Mouse (Mus musculus) forebrain, embryonic 15.5 days (tissue): ENCODE measurements around the gene Cemip. TPM values are rescaled to one million over a fixed set of nuclear protein-coding genes. Genes with fewer than 3 reads are reported as not detected.

ENCODE experiments used
- ATAC-seq: fragments of 200-750 bp; cut with Nextera tagmentation; replicated peaks from 2 replicates; pipeline ENCODE4 v1.8.0; 2017; ENCODE audit warnings: mild to moderate bottlenecking, moderate TSS enrichment, moderate library complexity
- H3K27ac ChIP-seq: fragments of 300-500 bp; sonication (generic); replicated peaks from 2 replicates; pipeline ENCODE4 v1.5.1; 2015; ENCODE audit warnings: mild to moderate bottlenecking, inconsistent platforms
- H3K27me3 ChIP-seq: fragments of 300-500 bp; sonication (generic); 2 replicates; pipeline ENCODE4 v1.6.1; 2015; ENCODE audit warnings: inconsistent platforms
- H3K36me3 ChIP-seq: fragments of 300-500 bp; sonication (generic); 2 replicates; pipeline ENCODE4 v1.6.1; 2015; ENCODE audit warnings: mild to moderate bottlenecking, inconsistent platforms
- H3K4me1 ChIP-seq: fragments of 300-500 bp; sonication (generic); 2 replicates; pipeline ENCODE4 v1.6.1; 2015; ENCODE audit warnings: inconsistent platforms
- H3K4me2 ChIP-seq: fragments of 300-500 bp; sonication (generic); replicated peaks from 2 replicates; pipeline ENCODE4 v1.6.1; 2015; ENCODE audit warnings: mild to moderate bottlenecking, inconsistent platforms
- H3K4me3 ChIP-seq: fragments of 300-500 bp; sonication (generic); 2 replicates; pipeline ENCODE4 v1.5.1; 2015; ENCODE audit warnings: mild to moderate bottlenecking, inconsistent platforms
- H3K9ac ChIP-seq: fragments of 300-500 bp; sonication (generic); replicated peaks from 2 replicates; pipeline ENCODE4 v1.6.1; 2015; ENCODE audit warnings: mild to moderate bottlenecking, inconsistent platforms
- H3K9me3 ChIP-seq: fragments of 300-500 bp; sonication (generic); 2 replicates; pipeline ENCODE4 v1.6.1; 2016; ENCODE audit warnings: inconsistent platforms
- WGBS: fragments of 180-500 bp; shearing (Covaris S2); methylation state at CpG from one replicate; pipeline ENCODE4 v1.1.7; 2015; ENCODE audit warnings: mixed read lengths; 5-methylcytosine and 5-hydroxymethylcytosine counted together
- polyA plus RNA-seq: library from polyadenylated mRNA; unstranded; fragments of >200 nt; fragmentation: Nextera tagmentation; extraction: Ambion mirVana; gene quantifications from 2 replicates; pipeline ENCODE4 v1.2.1, GENCODE M21; 2015

Cemip gene
- polyA plus RNA-seq, 1 experiment from 2014 or later = 0.70 TPM

GRCm38 (mm10) chr7:83939017-83939721, 147.1 kb downstream of the Cemip start:
- no peak overlapping the region for H3K4me3 ChIP-seq
- ATAC-seq = no peak
- H3K36me3 ChIP-seq = no peaks in the 10 kb centered on the region
- no peak overlapping the region for H3K4me2 ChIP-seq
- no peaks in the 10 kb centered on the region for H3K27me3 ChIP-seq
- H3K27ac ChIP-seq = no peak overlapping the region
- no peaks in the 10 kb centered on the region for H3K4me1 ChIP-seq
- H3K9ac ChIP-seq = no peak overlapping the region
- no peaks in the 10 kb centered on the region for H3K9me3 ChIP-seq
- WGBS = 73% methylated on average over 3 of the region's 3 CpGs

GRCm38 (mm10) chr7:83921637-83922036, 164.7 kb downstream of the Cemip start:
- H3K4me3 ChIP-seq = no peak overlapping the region
- H3K36me3 ChIP-seq = no peaks in the 10 kb centered on the region
- H3K4me1 ChIP-seq = no peaks in the 10 kb centered on the region
- H3K9me3 ChIP-seq = no peaks in the 10 kb centered on the region
- no peak overlapping the region for H3K9ac ChIP-seq
- no peak overlapping the region for H3K27ac ChIP-seq
- no peak overlapping the region for H3K4me2 ChIP-seq
- ATAC-seq = no peak
- 30% methylated on average over 3 of the region's 3 CpGs for WGBS
- H3K27me3 ChIP-seq = no peaks in the 10 kb centered on the region

- Histone ChIP-seq H3K9me3 (no peaks in the 10 kb centered on the region), H3K27ac (no peak overlapping the region), H3K4me3 (no peak overlapping the region), H3K9ac (no peak overlapping the region), H3K27me3 (no peaks in the 10 kb centered on the region), H3K4me2 (no peak overlapping the region), H3K4me1 (no peaks in the 10 kb centered on the region), H3K36me3 (no peaks in the 10 kb centered on the region)
- no peak for ATAC-seq
- WGBS = 70% methylated on average over 4 of the region's 4 CpGs
These were observed 166.1 kb downstream of the Cemip start for GRCm38 (mm10) chr7:83920241-83920640.

- no peaks in the 10 kb centered on the region for H3K27me3 ChIP-seq
- no peak overlapping the region for H3K4me3 ChIP-seq
- no peaks in the 10 kb centered on the region for H3K9me3 ChIP-seq
- H3K27ac ChIP-seq = no peak overlapping the region
- 0 out of 2 replicates have a peak, but pooled peaks have one; percentile 60 for ATAC-seq
- H3K4me2 ChIP-seq = no peak overlapping the region
- 0% methylated on average over 3 of the region's 3 CpGs for WGBS
- H3K9ac ChIP-seq = no peak overlapping the region
- H3K36me3 ChIP-seq = no peaks in the 10 kb centered on the region
- H3K4me1 ChIP-seq = no peaks in the 10 kb centered on the region
These were observed 171.7 kb downstream of the Cemip start for GRCm38 (mm10) chr7:83914566-83914965.

- H3K9ac ChIP-seq = no peak overlapping the region
- no peaks in the 10 kb centered on the region for H3K4me1 ChIP-seq
- ATAC-seq = no peak
- H3K4me2 ChIP-seq = no peak overlapping the region
- no peak overlapping the region for H3K4me3 ChIP-seq
- H3K27ac ChIP-seq = no peak overlapping the region
- H3K27me3 ChIP-seq = no peaks in the 10 kb centered on the region
- no peaks in the 10 kb centered on the region for H3K36me3 ChIP-seq
- no peaks in the 10 kb centered on the region for H3K9me3 ChIP-seq
- 81% methylated on average over 9 of the region's 9 CpGs for WGBS
These were observed 172.3 kb downstream of the Cemip start for GRCm38 (mm10) chr7:83913995-83914394.

GRCm38 (mm10) chr7:83913405-83913932, 172.8 kb downstream of the Cemip start:
- H3K4me3 ChIP-seq = no peak overlapping the region
- H3K27me3 ChIP-seq = no peaks in the 10 kb centered on the region
- H3K4me1 ChIP-seq = no peaks in the 10 kb centered on the region
- no peak overlapping the region for H3K27ac ChIP-seq
- no peak for ATAC-seq
- no peaks in the 10 kb centered on the region for H3K9me3 ChIP-seq
- 93% methylated on average over 6 of the region's 6 CpGs for WGBS
- no peak overlapping the region for H3K4me2 ChIP-seq
- no peak overlapping the region for H3K9ac ChIP-seq
- H3K36me3 ChIP-seq = no peaks in the 10 kb centered on the region

- no peaks in the 10 kb centered on the region for H3K9me3 ChIP-seq
- no peaks in the 10 kb centered on the region for H3K36me3 ChIP-seq
- no peaks in the 10 kb centered on the region for H3K27me3 ChIP-seq
- WGBS = 86% methylated on average over 3 of the region's 3 CpGs
- ATAC-seq = no peak
- no peaks in the 10 kb centered on the region for H3K4me1 ChIP-seq
- H3K4me2 ChIP-seq = no peak overlapping the region
- H3K4me3 ChIP-seq = no peak overlapping the region
- no peak overlapping the region for H3K9ac ChIP-seq
- no peak overlapping the region for H3K27ac ChIP-seq
These were observed 174.4 kb downstream of the Cemip start for GRCm38 (mm10) chr7:83911909-83912308.

- H3K4me3 ChIP-seq = no peak overlapping the region
- no peaks in the 10 kb centered on the region for H3K4me1 ChIP-seq
- no peaks in the 10 kb centered on the region for H3K27me3 ChIP-seq
- WGBS = 96% methylated on average over 3 of the region's 3 CpGs
- H3K36me3 ChIP-seq = peaks cover 3% of the 10 kb centered on the region; the same call in 1 of the 2 replicates
- no peak overlapping the region for H3K4me2 ChIP-seq
- ATAC-seq = no peak
- H3K27ac ChIP-seq = no peak overlapping the region
- H3K9me3 ChIP-seq = no peaks in the 10 kb centered on the region
- no peak overlapping the region for H3K9ac ChIP-seq
These were observed 181.5 kb downstream of the Cemip start for GRCm38 (mm10) chr7:83904831-83905230.

GRCm38 (mm10) chr7:83902296-83903145, 183.8 kb downstream of the Cemip start:
- Histone ChIP-seq H3K27me3 (no peaks in the 10 kb centered on the region), H3K4me3 (no peak overlapping the region), H3K36me3 (peaks cover 23% of the 10 kb centered on the region), H3K4me2 (no peak overlapping the region), H3K4me1 (no peaks in the 10 kb centered on the region), H3K9ac (no peak overlapping the region), H3K9me3 (no peaks in the 10 kb centered on the region), H3K27ac (no peak overlapping the region)
- WGBS = 75% methylated on average over 5 of the region's 5 CpGs
- no peak for ATAC-seq

- H3K4me1 ChIP-seq = no peaks in the 10 kb centered on the region
- H3K4me2 ChIP-seq = no peak overlapping the region
- no peaks in the 10 kb centered on the region for H3K9me3 ChIP-seq
- H3K27me3 ChIP-seq = no peaks in the 10 kb centered on the region
- H3K27ac ChIP-seq = no peak overlapping the region
- H3K36me3 ChIP-seq = peaks cover 28% of the 10 kb centered on the region
- WGBS = 84% methylated on average over 4 of the region's 4 CpGs
- no peak for ATAC-seq
- H3K4me3 ChIP-seq = no peak overlapping the region
- no peak overlapping the region for H3K9ac ChIP-seq
These were observed 184.9 kb downstream of the Cemip start for GRCm38 (mm10) chr7:83901425-83901824.

GRCm38 (mm10) chr7:83900519-83900918, 185.8 kb downstream of the Cemip start:
- H3K27me3 ChIP-seq = no peaks in the 10 kb centered on the region
- H3K36me3 ChIP-seq = peaks cover 31% of the 10 kb centered on the region
- whole genome bisulfite sequencing = 87% methylated on average over 3 of the region's 3 CpGs
- no peaks in the 10 kb centered on the region for H3K9me3 ChIP-seq
- no peak for ATAC-seq
- no peak overlapping the region for H3K4me3 ChIP-seq
- H3K27ac ChIP-seq = no peak overlapping the region
- H3K4me2 ChIP-seq = no peak overlapping the region
- H3K4me1 ChIP-seq = no peaks in the 10 kb centered on the region
- no peak overlapping the region for H3K9ac ChIP-seq

- no peak overlapping the region for H3K27ac ChIP-seq
- no peaks in the 10 kb centered on the region for H3K27me3 ChIP-seq
- no peak overlapping the region for H3K9ac ChIP-seq
- no peaks in the 10 kb centered on the region for H3K9me3 ChIP-seq
- H3K36me3 ChIP-seq = peaks cover 39% of the 10 kb centered on the region
- peaks cover 12% of the 10 kb centered on the region for H3K4me1 ChIP-seq
- ATAC-seq = no peak
- WGBS = 93% methylated on average over 11 of the region's 11 CpGs
- no peak overlapping the region for H3K4me2 ChIP-seq
- H3K4me3 ChIP-seq = no peak overlapping the region
These were observed 188.0 kb downstream of the Cemip start for GRCm38 (mm10) chr7:83898267-83898666.
